Mouse (Mus musculus): ENCODE data around the gene Ralgps2. TPM values are rescaled to one million over a fixed set of nuclear protein-coding genes. Genes with fewer than 3 reads are reported as not detected.
A peak's percentile ranks its signal among the peaks of the same experiment; 100 is the strongest.

Gene Ralgps2
- polyA plus RNA-seq, 1 experiment from 2014 or later = 80.4 TPM

DNA sequence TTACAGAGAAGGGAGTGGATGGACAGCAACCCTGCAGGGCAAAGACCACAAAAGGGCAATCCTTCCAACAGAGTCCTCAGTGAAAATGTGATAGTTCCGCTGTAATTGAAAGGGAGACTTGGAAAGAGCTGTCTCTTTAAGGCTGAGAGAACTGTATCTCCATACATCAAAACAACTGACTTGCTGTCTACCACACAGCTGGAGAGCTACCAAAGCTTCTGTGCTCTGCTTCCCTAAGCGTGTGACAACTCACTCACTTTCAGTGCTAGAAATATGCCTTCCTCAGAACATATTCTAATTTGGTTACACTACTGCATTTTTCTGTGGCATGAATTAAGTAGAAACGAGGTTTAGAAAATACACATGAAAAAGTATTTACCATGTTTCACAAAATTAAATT lies 75.2 kb downstream of the Ralgps2 start:
- no peaks in the 10 kb centered on the region for H3K9me3 ChIP-seq
- H3K36me3 ChIP-seq = peaks cover 11% of the 10 kb centered on the region
- no peaks in the 10 kb centered on the region for H3K27me3 ChIP-seq (ENCODE audit: insufficient read depth, poor library complexity, severe bottlenecking)
- H3K4me1 ChIP-seq (replicated peaks) = peaks cover 34% of the 10 kb centered on the region
- no peak overlapping the region for H3K4me3 ChIP-seq
- DNase-seq (ENCODE audit: low spot score) = no peak
- 48% methylated on average over 3 of the region's 3 CpGs for WGBS
- H3K27ac ChIP-seq = no peak overlapping the region

GRCm38 (mm10) chr1:156863726-156864125 lies 75.7 kb downstream of the Ralgps2 start:
- no peaks in the 10 kb centered on the region for H3K27me3 ChIP-seq (ENCODE audit: insufficient read depth, poor library complexity, severe bottlenecking)
- 0 out of 2 replicates have a peak overlapping the region, but pooled peaks have one; percentile 41 for H3K27ac ChIP-seq
- no peaks in the 10 kb centered on the region for H3K9me3 ChIP-seq
- H3K4me1 ChIP-seq (replicated peaks) = peaks cover 34% of the 10 kb centered on the region
- H3K4me3 ChIP-seq = no peak overlapping the region
- DNase-seq (ENCODE audit: low spot score) = no peak
- H3K36me3 ChIP-seq = peaks cover 11% of the 10 kb centered on the region
- WGBS = 60% methylated on average over 3 of the region's 3 CpGs

DNA sequence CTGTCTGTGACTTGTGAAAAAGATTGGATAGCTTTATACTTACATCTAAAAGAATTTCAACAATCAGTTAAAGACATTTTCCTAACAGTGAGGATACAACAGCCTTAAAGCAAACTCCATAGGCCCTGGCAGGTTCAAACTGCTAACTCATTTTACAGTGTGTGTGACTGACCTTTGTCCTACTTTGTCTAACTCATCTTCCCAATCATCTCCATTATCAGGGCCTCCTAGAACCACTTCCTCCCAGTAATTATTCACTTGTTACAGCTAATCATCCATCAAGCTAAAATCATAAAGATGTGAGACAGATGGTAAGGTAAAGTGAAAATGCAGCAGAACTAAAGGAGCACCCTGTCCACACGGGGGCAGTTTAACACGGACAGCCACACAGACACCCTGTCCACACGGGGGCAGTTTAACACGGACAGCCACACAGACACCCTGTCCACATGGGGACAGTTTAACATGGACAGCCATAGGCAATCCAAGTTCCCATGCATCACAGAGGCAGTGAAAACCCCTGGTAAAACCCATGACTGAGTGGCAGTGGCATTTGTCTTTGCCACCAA lies 77.9 kb downstream of the Ralgps2 start:
- Histone ChIP-seq H3K4me1 (replicated peaks) (peaks cover 30% of the 10 kb centered on the region), H3K27ac (no peak overlapping the region), H3K27me3 (ENCODE audit: insufficient read depth, poor library complexity, severe bottlenecking) (no peaks in the 10 kb centered on the region), H3K9me3 (no peaks in the 10 kb centered on the region), H3K36me3 (0 out of 2 replicates have a peak, but pooled peaks cover 2% of the 10 kb centered on the region), H3K4me3 (no peak overlapping the region)
- 48% methylated on average over 4 of the region's 4 CpGs for WGBS
- no peak for DNase-seq (ENCODE audit: low spot score)

- H3K27ac ChIP-seq = no peak overlapping the region
- no peak overlapping the region for H3K4me3 ChIP-seq
- peaks cover 30% of the 10 kb centered on the region for H3K4me1 ChIP-seq (replicated peaks)
- H3K36me3 ChIP-seq = peaks cover 6% of the 10 kb centered on the region; the same call in 1 of the 2 replicates
- H3K9me3 ChIP-seq = no peaks in the 10 kb centered on the region
- no peaks in the 10 kb centered on the region for H3K27me3 ChIP-seq (ENCODE audit: insufficient read depth, poor library complexity, severe bottlenecking)
- WGBS = 93% methylated on average over 8 of the region's 8 CpGs
- no peak for DNase-seq (ENCODE audit: low spot score)
Observed at GRCm38 (mm10) chr1:156860266-156860665, 79.2 kb downstream of the Ralgps2 start.

- no peak for DNase-seq (ENCODE audit: low spot score)
- Histone ChIP-seq H3K4me1 (replicated peaks) (peaks cover 26% of the 10 kb centered on the region), H3K9me3 (no peaks in the 10 kb centered on the region), H3K36me3 (peaks cover 6% of the 10 kb centered on the region; the same call in 1 of the 2 replicates), H3K27me3 (ENCODE audit: insufficient read depth, poor library complexity, severe bottlenecking) (no peaks in the 10 kb centered on the region), H3K4me3 (no peak overlapping the region), H3K27ac (no peak overlapping the region)
- WGBS = 84% methylated on average over 2 of the region's 2 CpGs
Observed at GRCm38 (mm10) chr1:156859711-156860250, 79.6 kb downstream of the Ralgps2 start.

- Histone ChIP-seq H3K9me3 (0 out of 2 replicates have a peak, but pooled peaks cover 2% of the 10 kb centered on the region), H3K27ac (no peak overlapping the region), H3K4me1 (replicated peaks) (peaks cover 20% of the 10 kb centered on the region), H3K4me3 (no peak overlapping the region), H3K36me3 (peaks cover 11% of the 10 kb centered on the region), H3K27me3 (ENCODE audit: insufficient read depth, poor library complexity, severe bottlenecking) (no peaks in the 10 kb centered on the region)
- 93% methylated on average over 2 of the region's 2 CpGs for WGBS
- DNase-seq (ENCODE audit: low spot score) = no peak
Observed at GRCm38 (mm10) chr1:156859156-156859555, 80.3 kb downstream of the Ralgps2 start.

GRCm38 (mm10) chr1:156856666-156857065 lies 82.8 kb downstream of the Ralgps2 start:
- Histone ChIP-seq H3K4me1 (replicated peaks) (peaks cover 6% of the 10 kb centered on the region), H3K27me3 (ENCODE audit: insufficient read depth, poor library complexity, severe bottlenecking) (no peaks in the 10 kb centered on the region), H3K27ac (no peak overlapping the region), H3K36me3 (peaks cover 11% of the 10 kb centered on the region), H3K4me3 (no peak overlapping the region), H3K9me3 (0 out of 2 replicates have a peak, but pooled peaks cover 2% of the 10 kb centered on the region)
- no peak for DNase-seq (ENCODE audit: low spot score)
- WGBS = 96% methylated on average over 2 of the region's 2 CpGs

DNA sequence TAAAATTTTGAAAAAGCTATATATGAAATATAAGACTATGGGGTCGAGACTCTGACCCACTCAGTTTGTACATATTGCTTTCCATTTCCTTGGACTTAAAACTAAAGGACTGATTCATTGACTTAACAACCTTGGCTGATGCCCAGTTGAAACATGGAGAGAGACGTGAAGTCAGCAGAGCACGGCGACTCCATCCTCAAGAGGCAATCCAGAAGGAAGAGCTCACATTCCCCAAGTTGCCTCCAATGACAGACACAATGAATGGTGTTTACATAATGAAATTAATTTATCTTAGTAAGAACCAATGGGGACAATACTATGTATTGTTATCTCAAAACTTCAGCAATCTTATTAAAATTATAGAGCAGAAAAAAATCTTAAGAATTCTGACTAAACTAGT lies 84.9 kb downstream of the Ralgps2 start:
- 0 out of 2 replicates have a peak, but pooled peaks cover 2% of the 10 kb centered on the region for H3K9me3 ChIP-seq
- DNase-seq (ENCODE audit: low spot score) = no peak

GRCm38 (mm10) chr1:156852872-156853271 lies 86.6 kb downstream of the Ralgps2 start:
- Histone ChIP-seq H3K36me3 (peaks cover 16% of the 10 kb centered on the region), H3K27me3 (ENCODE audit: insufficient read depth, poor library complexity, severe bottlenecking) (no peaks in the 10 kb centered on the region), H3K4me1 (replicated peaks) (peaks cover 3% of the 10 kb centered on the region), H3K9me3 (0 out of 2 replicates have a peak, but pooled peaks cover 2% of the 10 kb centered on the region), H3K4me3 (no peak overlapping the region), H3K27ac (no peak overlapping the region)
- 61% methylated on average over 5 of the region's 5 CpGs for WGBS
- DNase-seq (ENCODE audit: low spot score) = no peak

More for the DNA sequence above, 84.9 kb downstream of the Ralgps2 start:
- H3K4me3 ChIP-seq = no peak overlapping the region
- no peaks in the 10 kb centered on the region for H3K27me3 ChIP-seq (ENCODE audit: insufficient read depth, poor library complexity, severe bottlenecking)
- peaks cover 16% of the 10 kb centered on the region for H3K36me3 ChIP-seq
- no peak overlapping the region for H3K27ac ChIP-seq
- peaks cover 3% of the 10 kb centered on the region for H3K4me1 ChIP-seq (replicated peaks)
- 96% methylated on average over 4 of the region's 4 CpGs for WGBS

DNA sequence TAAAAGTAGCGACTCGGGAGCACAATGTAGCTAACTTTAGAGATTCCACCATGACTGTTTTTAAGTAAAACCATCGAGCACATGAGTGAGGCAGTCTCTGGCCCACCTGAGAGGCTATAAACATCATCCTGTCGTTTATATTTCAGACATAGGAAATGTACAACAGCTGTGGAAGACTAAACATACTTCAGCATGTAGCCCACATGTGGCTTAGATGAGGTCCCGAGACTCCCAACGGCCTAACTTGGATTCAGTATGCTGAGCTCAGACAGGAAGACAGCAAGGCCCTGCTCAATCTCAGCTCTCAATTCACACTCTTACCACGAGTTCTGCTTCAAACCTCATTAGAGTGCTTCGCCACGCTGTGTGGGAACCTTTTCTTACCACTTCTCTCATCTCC lies 87.0 kb downstream of the Ralgps2 start:
- 76% methylated on average over 9 of the region's 9 CpGs for WGBS
- Histone ChIP-seq H3K27me3 (ENCODE audit: insufficient read depth, poor library complexity, severe bottlenecking) (no peaks in the 10 kb centered on the region), H3K4me3 (no peak overlapping the region), H3K4me1 (replicated peaks) (peaks cover 3% of the 10 kb centered on the region), H3K9me3 (0 out of 2 replicates have a peak, but pooled peaks cover 2% of the 10 kb centered on the region), H3K36me3 (peaks cover 16% of the 10 kb centered on the region), H3K27ac (no peak overlapping the region)
- DNase-seq (ENCODE audit: low spot score) = no peak

DNA sequence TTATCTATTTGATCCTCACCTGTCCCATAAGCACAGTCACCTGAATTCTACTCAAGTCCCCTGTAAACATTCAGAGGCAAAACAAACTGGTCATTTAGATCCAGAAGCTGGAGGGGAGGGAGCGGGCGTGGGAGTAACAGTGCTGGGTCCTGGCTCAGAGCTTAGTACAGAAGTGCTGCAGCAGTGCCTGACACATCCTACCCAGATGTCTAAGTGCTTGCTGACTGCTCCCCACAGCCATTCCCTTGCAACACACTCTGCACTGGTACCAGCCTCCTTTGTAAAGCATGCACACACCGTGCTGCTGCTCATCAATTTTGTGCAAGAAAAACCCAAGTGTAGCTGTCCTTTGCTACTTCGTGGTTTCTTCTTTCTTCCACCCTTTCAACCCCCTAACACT lies 92.3 kb downstream of the Ralgps2 start:
- Histone ChIP-seq H3K27ac (no peak overlapping the region), H3K27me3 (ENCODE audit: insufficient read depth, poor library complexity, severe bottlenecking) (no peaks in the 10 kb centered on the region), H3K36me3 (peaks cover 10% of the 10 kb centered on the region), H3K4me1 (replicated peaks) (peaks cover 7% of the 10 kb centered on the region), H3K9me3 (no peaks in the 10 kb centered on the region), H3K4me3 (no peak overlapping the region)
- no peak for DNase-seq (ENCODE audit: low spot score)
- WGBS = 82% methylated on average over 4 of the region's 4 CpGs

DNA sequence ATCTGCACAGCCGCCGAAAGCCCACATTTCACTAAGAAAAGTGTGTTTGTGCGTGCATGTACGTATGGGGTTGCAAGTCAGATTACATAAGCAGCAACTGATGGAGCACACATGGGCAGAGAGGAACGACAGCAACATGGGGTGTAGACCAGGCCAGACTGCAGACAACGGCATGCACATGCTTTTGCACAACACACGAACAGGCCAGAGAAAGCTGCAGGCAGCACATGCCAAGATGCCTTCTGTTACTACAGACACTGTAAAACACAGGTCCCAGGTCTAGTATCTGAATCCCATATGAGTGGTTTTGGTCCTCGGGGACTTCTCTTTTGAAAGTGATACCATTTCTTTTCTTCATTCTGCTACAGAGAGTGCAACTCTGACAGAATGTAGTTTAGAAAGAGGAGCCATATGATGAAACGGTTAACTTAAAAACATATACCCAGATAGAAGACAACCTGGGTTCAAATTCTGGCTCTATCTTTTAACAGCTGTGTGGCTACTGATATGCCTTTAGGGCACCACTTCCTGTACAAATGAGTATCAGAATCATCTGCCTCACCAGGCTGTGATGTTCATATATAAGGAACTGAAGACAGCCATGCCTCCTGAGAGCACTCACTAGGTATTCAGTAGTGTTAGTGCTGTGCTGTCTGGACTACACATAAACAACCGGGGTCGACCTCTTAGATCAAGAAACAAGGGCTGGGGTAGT lies 97.6 kb downstream of the Ralgps2 start:
- 83% methylated on average over 11 of the region's 11 CpGs for WGBS
- H3K36me3 ChIP-seq = peaks cover 4% of the 10 kb centered on the region; the same call in 1 of the 2 replicates
- no peak overlapping the region for H3K27ac ChIP-seq
- no peaks in the 10 kb centered on the region for H3K9me3 ChIP-seq
- no peak overlapping the region for H3K4me3 ChIP-seq
- DNase-seq (ENCODE audit: low spot score) = no peak
- H3K4me1 ChIP-seq (replicated peaks) = peaks cover 34% of the 10 kb centered on the region
- H3K27me3 ChIP-seq (ENCODE audit: insufficient read depth, poor library complexity, severe bottlenecking) = no peaks in the 10 kb centered on the region

DNA sequence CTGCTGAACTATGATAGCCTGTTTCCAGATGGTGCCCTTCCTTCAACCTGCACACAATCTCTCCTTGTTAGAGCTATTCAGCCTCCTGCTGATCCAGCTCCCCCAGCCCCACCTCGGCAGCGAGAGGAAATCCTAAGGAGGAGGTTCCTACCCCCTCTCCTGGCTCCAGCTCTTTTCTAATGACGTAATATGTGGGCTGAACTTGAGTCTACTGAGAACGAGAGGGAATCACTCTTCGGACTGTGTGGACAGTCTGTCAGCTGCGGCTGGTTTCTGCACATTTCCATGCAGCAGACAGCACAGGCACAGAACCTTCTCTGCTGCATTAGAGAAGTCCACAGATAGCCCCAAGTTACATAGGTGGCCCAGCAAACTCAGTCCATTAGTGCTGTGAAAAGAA lies 100.7 kb downstream of the Ralgps2 start:
- Histone ChIP-seq H3K36me3 (no peaks in the 10 kb centered on the region), H3K4me1 (replicated peaks) (peaks cover 34% of the 10 kb centered on the region), H3K9me3 (no peaks in the 10 kb centered on the region), H3K27me3 (ENCODE audit: insufficient read depth, poor library complexity, severe bottlenecking) (no peaks in the 10 kb centered on the region), H3K27ac (peak overlapping the region; percentile 31), H3K4me3 (peak overlapping the region; percentile 1; the same call in 1 of the 2 replicates)
- peak; percentile 64 for DNase-seq (ENCODE audit: low spot score)
- 22% methylated on average over 6 of the region's 6 CpGs for WGBS
